8 mouse cellular contexts compared by ENCODE assay signal in the genomic region with DNA sequence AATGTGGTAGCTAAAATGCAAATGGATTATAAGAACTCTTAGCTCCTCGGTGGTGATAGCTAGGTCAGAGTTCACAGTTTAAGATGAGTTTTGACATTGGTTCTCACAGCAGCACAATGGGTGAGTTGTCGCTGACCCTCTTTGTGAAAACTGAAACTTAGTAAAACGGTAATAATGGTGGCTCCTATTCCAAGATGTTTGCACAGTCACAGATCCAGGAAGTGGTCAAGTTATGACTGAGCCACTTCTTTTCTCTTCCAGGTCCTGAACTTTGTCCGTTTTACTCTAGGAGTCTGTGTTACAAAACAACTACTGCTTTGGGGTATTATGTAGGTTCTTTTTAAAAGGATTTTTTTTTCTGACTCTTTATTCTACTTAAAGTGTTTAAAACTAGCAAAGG. TPM values are rescaled to one million over a fixed set of nuclear protein-coding genes. Genes with fewer than 3 reads are reported as not detected.
DNase-seq lines count a peak whose midpoint lies in the region; ATAC-seq lines count a peak whose summit lies in the region.

No protein-coding gene starts in this region.

- no peak overlapping the region for H3K27ac ChIP-seq in kidney, embryonic 15.5 days
- no peak overlapping the region for H3K27ac ChIP-seq in hindbrain, embryonic 15.5 days (replicated peaks)

- H3K36me3 ChIP-seq in kidney, embryonic 15.5 days, result no peaks in the 10 kb centered on the region
- no peaks in the 10 kb centered on the region for H3K36me3 ChIP-seq in hindbrain, embryonic 15.5 days
- peaks cover 35% of the 10 kb centered on the region for H3K36me3 ChIP-seq in megakaryocyte, embryonic 14.5 days (replicated peaks; ENCODE audit: low read length)

- peak overlapping the region; percentile 91 for H3K4me3 ChIP-seq in kidney, embryonic 15.5 days (replicated peaks)
- no peak overlapping the region for H3K4me3 ChIP-seq in hindbrain, embryonic 15.5 days
- H3K4me3 ChIP-seq in megakaryocyte, embryonic 14.5 days (replicated peaks), result peak overlapping the region; percentile 99

- H3K9me3 ChIP-seq in kidney, embryonic 15.5 days (replicated peaks), result no peaks in the 10 kb centered on the region
- no peaks in the 10 kb centered on the region for H3K9me3 ChIP-seq in hindbrain, embryonic 15.5 days
- no peaks in the 10 kb centered on the region for H3K9me3 ChIP-seq in megakaryocyte, embryonic 14.5 days

- DNase-seq in kidney, adult 8-10 months, result no peak
- no peak for DNase-seq in spleen, adult 12 weeks (ENCODE audit: low spot score)
- DNase-seq in embryo, embryonic 11 days, result no peak
- DNase-seq in adrenal gland, adult 8-10 months, result no peak

- ATAC-seq in kidney, embryonic 15.5 days (replicated peaks; ENCODE audit: low FRiP score), result no peak
- ATAC-seq in common myeloid progenitor, adult 5-6 weeks (replicated peaks; ENCODE audit: low read depth, poor library complexity, severe bottlenecking), result 0 out of 2 replicates have a peak, but pooled peaks have one; percentile 30
- no peak for ATAC-seq in hindbrain, embryonic 15.5 days (ENCODE audit: low FRiP score, low read depth)

- no peaks in the 10 kb centered on the region for H3K27me3 ChIP-seq in kidney, embryonic 15.5 days
- no peaks in the 10 kb centered on the region for H3K27me3 ChIP-seq in hindbrain, embryonic 15.5 days
- no peaks in the 10 kb centered on the region for H3K27me3 ChIP-seq in megakaryocyte, embryonic 14.5 days (replicated peaks)

- peaks cover 7% of the 10 kb centered on the region for H3K4me1 ChIP-seq in kidney, embryonic 15.5 days
- peaks cover 12% of the 10 kb centered on the region for H3K4me1 ChIP-seq in hindbrain, embryonic 15.5 days (replicated peaks)
- H3K4me1 ChIP-seq in megakaryocyte, embryonic 14.5 days, result peaks cover 35% of the 10 kb centered on the region

- WGBS in kidney, embryonic 15.5 days, result 42% methylated on average over 4 of the region's 4 CpGs
- 48% methylated on average over 4 of the region's 4 CpGs for WGBS in hindbrain, embryonic 15.5 days

- no peak overlapping the region for H3K9ac ChIP-seq in kidney, embryonic 15.5 days
- H3K9ac ChIP-seq in hindbrain, embryonic 15.5 days, result no peak overlapping the region

- H3K4me2 ChIP-seq in kidney, embryonic 15.5 days, result peak overlapping the region; percentile 75
- peak overlapping the region; percentile 88 for H3K4me2 ChIP-seq in hindbrain, embryonic 15.5 days

RNA-seq across cellular contexts. Expression of gene Pi4k2b, which starts 1.9 kb away (rescaled TPM):
- polyA plus RNA-seq in kidney, embryonic 15.5 days (2015; fragmentation: Nextera tagmentation; extraction: Ambion mirVana), result 22.4 and 23.7 TPM in 2 replicates
- 19.6 and 23.7 TPM in 2 replicates for total RNA-seq in common myeloid progenitor, adult 5-6 weeks (2017)
- 4.9 and 5.4 TPM in 2 replicates for polyA plus RNA-seq in hindbrain, embryonic 15.5 days (2015; fragmentation: Nextera tagmentation; extraction: Ambion mirVana)
- polyA plus RNA-seq in megakaryocyte, embryonic 14.5 days (2012; ENCODE audit: insufficient read depth, low replicate concordance), result 22.6 and 36.0 TPM in 2 replicates
- total RNA-seq in adrenal gland, adult 8-10 months (2022), result 10 to 100 TPM in 1 of 4 experiments, 1 to 10 TPM in 3; 7.2 to 12.3 (median 8.7) TPM

RNA-seq across cellular contexts. Expression of gene Zcchc4, which starts 32.0 kb away (rescaled TPM):
- polyA plus RNA-seq in kidney, embryonic 15.5 days (2015; fragmentation: Nextera tagmentation; extraction: Ambion mirVana), result 17.7 and 18.3 TPM in 2 replicates
- 18.5 and 19.2 TPM in 2 replicates for total RNA-seq in common myeloid progenitor, adult 5-6 weeks (2017)
- polyA plus RNA-seq in hindbrain, embryonic 15.5 days (2015; fragmentation: Nextera tagmentation; extraction: Ambion mirVana), result 10.7 and 11.7 TPM in 2 replicates
- 1.9 TPM in 1 of 2 replicates, not detected in the other for polyA plus RNA-seq in megakaryocyte, embryonic 14.5 days (2012; ENCODE audit: insufficient read depth, low replicate concordance)
- total RNA-seq in adrenal gland, adult 8-10 months (2022), result 10 to 100 TPM; 12.1 to 17.7 (median 14.3) TPM
